Mouse (Mus musculus): ENCODE measurements around the gene Vars.
"Not testable (repeated sequence)": the region's sequence is repeated elsewhere in the genome, so short reads cannot be mapped to it uniquely, and the experiment has no call there.

Vars gene

DNA sequence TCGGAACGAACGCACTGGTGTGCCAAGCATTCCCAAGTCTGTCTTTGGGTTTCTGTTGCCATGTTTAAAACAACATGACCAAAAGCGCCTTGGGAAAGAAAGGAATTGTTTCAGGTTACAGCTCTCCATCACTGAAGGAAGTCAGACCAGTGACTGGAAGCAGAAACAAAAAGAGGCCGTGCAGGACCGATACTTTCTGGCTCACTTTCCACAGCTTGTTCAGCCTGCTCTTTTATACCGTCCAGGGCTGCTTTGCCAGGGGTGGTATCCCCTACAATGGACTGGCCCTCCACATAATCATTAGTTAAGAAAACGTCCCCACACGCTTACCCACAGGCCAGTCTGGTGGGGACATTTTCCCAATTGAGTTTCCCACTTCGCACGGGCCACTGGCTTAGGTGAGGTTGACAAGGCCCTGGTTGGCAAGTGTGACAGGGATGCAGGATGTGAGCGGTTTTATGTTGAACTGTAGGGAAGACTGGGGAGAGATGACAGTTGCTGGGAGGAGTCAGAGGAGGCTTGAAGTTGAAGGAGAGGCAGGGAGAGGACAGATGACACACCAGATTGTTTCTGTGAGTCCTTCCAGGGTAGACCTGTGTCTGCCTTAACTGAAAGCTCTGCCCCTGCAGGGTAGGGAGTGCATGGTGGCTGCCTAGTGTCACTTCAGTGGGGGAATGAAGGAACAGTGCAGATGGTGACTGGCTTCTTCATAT, 1.5 kb downstream of the Vars start:
- intact Hi-C loops (cut with DNase I), result no loop called here

DNA sequence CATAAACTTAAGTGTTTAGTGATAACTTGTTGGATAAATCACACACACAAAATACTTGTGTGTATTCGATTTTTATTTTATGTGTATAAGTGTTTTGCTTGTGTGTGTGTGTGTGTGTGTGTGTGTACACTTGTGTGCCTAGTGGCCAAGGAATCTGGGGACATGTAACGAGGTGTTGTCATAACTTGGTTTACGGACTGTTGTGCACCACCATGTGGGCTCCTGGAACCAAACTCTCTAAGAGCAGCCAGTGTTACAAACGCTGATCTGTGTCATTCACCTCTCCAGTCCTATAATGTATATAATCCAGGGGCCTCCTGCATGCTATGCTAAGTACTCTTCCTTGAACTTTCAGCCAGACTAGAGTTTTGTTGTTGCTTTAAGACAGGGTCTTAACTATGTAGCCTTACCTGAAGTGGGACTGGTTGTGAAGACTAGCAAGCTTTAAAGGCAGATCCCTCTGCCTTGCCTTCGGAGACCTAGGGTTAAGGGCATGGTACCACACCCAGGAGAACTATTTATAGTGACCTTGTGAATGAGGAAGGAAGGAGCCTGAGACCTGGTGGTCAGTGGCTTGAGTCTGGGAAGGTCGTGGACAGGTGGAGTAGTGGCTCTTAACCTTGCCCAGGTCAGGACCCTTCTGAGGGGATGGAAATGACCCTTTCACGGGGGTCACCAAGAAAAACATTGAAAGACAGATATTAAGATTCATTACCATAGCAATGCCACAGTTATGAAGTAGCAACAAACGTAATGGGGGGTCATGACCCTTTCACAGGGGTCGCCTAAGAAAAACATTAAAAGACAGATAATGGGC, 2.4 kb downstream of the Vars start:
- intact Hi-C loops (cut with DNase I), result no loop called here

DNA sequence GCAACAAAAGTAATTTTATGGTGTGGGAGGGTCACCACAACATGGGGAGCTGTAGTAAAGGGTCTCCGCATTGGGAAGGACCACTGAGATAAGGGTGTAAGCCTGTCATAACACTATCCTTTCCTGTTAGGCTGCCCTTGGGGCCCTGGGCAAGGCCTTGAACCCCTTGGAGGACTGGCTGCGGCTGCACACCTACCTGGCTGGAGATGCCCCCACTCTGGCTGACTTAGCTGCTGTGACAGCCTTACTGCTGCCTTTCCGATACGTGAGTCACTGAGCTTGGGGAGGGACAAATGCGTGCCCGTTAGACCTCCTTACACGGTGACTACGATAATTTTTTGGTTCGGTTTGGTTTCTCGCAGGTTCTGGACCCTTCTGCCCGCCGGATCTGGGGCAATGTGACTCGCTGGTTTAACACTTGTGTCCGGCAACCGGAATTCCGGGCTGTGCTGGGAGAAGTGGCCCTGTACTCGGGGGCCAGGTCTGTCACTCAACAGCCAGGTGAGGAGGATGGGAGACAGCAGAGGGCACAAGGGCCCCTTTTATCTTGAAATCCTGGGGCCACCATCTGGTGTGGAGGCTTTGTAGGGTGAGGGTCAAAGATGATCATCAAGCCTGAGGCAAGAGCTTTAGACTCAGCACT, 3.4 kb downstream of the Vars start:
- intact Hi-C loops (cut with DNase I), result no loop called here

DNA sequence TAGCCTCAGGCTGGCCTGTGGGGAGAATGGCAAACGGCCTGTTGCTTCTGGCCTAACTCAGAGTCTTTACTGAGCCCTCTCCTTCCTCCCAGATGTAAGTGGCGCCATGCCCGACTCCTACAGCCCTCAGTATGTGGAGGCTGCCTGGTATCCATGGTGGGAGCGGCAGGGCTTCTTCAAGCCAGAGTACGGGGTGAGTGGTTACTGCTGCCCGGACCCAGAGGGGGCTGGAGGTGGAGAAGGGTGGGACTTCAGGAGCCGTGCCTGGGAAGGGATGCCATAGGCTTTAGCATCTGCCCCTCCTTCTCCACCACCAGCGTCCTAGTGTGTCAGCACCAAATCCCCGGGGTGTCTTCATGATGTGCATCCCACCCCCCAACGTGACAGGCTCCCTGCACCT, 4.4 kb downstream of the Vars start:
- intact Hi-C loops (cut with DNase I), result no loop called here

DNA sequence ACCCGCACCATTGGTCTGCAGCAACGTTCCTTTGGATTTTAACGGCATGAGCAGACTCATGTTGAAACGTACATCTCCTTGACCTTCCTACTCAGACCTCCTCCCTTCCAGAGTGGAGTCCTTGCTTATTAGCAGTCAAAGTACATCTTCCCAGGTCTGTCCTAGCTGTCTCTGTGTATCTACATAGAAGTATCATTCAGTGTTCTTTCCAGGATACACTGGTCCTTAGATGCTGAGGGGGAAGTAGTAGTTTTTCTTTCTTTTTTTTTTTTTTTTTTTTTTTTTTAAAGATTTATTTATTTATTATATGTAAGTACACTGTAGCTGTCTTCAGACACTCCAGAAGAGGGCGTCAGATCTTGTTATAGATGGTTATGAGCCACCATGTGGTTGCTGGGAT, 5.1 kb downstream of the Vars start:
- intact Hi-C loops (cut with DNase I), result not testable (repeated sequence)

DNA sequence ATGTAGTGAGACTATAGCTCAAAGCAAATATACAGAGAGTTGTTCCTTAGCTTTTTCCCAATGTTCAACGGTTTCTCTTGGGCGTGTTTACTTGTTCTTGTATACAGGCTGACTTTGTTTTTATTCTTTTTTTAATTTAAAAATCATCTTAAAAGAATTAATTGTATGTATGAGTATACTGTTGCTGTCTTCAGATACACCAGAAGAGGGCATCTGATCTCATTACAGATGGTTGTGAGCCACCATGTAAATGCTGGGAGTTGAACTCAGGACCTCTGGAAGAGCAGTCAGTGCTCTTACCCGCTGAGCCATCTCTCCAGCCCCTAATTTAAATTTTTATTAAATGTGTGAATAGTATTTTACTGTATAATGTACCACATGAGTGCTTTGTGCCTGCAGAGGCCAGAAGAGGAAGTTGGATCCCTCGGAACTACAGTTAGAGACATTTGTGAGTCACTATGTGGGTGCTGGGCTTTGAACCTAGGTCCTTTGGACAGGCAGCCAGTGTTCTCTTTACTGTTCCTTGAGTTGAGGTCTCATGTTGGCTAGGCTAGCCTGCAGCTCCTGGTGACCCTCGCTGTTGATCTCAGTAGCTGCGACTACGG, 6.7 kb downstream of the Vars start:
- intact Hi-C loops (cut with DNase I), result no loop called here

DNA sequence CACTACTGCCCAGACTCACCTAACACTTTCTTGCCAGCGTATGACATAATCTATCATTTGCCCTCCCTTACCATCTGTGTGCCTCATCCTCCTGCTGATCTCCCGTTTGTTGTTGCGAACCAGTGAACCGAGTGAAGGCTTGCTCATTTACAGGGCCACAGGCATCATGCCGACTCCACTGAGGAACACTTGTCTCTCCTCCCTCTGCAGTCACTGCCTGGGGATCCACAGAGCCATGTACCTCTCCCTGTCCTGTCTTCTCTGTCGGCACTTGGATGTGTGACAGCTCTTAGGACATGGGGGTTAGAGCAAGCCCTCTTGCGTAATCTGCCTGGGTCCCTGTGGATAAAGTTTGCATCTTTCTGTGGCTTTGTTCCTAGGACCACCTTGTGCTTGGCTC, 8.8 kb downstream of the Vars start:
- intact Hi-C loops (cut with DNase I), result no loop called here

DNA sequence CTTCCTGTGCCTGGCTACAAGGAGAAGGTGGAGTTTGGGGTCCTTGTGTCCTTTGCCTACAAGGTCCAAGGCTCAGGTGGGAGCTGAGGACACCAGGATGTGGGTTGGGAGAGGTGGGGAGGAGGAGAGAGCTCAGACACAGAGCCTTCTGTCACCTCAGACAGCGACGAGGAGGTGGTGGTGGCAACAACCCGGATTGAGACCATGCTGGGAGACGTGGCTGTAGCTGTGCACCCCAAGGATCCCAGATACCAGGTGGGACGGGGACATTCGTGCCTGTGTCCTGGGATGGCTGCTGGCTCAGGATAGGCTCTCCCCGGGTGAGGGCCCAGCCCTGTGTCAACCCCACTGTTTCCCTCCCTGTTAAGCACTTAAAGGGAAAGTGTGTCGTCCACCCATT, 10.7 kb downstream of the Vars start:
- intact Hi-C loops (cut with DNase I), result no loop called here

DNA sequence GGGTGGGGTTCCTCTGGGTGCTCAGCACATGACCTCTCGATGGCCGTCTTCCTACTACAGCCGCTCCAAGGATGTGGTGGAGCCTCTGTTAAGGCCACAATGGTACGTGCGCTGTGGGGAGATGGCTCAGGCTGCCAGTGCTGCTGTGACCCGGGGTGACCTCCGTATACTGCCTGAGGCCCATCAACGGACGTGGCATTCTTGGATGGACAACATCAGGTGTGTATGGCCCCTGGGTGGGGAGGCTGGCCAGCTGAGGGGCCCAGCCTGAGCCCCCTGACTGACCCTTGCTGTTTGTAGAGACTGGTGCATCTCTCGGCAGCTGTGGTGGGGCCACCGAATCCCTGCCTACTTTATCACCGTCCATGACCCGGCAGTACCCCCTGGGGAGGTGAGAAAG, 11.6 kb downstream of the Vars start:
- intact Hi-C loops (cut with DNase I), result no loop called here

DNA sequence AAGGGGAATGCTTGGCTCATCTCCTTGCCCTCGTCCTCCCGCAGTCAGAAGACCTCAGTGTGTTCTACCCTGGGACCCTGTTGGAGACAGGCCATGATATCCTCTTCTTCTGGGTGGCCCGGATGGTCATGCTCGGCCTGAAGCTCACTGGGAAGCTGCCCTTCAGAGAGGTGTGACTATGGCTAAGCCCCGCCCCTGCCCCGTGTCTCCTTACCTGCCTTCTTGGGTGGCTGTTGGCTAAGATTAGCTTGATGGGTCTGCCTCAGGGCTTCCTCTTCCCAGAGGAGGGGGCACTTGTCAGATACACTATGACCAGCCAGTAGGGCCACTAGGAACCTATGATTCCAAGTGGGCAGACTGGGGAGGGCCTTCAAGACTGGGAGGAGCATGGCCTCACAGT, 12.4 kb downstream of the Vars start:
- intact Hi-C loops (cut with DNase I), result no loop called here

DNA sequence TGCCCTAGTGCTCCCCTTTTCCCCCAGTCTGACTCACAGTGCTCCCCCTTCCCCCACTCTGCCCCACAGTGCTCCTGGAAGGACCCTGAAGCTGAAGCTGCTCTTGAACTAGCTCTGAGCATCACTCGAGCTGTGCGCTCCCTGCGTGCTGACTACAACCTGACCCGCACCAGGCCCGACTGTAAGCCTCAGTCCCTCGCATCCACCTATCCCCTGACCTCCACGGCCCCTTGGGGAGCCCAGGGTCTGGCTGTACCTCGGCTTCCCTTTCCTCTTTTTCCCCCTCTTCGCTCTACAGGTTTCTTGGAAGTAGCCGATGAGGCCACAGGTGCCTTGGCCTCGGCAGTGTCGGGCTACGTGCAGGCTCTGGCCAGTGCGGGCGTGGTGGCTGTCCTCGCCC, 14.5 kb downstream of the Vars start:
- intact Hi-C loops (cut with DNase I), result no loop called here

DNA sequence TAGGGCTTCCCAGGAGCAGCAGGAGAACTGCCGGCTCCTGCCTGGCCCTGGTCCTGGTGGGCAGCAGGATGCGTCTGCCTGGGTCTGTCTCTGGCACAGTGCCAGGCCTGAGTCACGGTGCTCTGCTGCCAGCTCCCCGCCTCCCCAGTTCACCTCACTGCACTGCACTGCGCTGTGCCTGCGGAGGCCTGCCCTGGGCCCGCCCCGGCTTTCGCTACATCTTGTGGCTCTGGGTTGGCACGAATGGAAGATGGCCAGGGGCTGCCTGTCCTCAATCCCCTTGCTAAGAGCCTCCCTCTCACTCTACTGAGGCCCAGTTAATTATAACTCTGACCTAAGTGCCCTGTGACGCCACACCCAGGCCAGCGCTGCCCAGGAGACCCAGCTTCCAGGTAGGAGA, 15.6 kb downstream of the Vars start, which contains the start of gene Vwa7:
Gene Vwa7 (plus strand): TSS at position 204 of the 400 bp plus-strand sequence.
- intact Hi-C loops (cut with DNase I), result no loop called here

DNA sequence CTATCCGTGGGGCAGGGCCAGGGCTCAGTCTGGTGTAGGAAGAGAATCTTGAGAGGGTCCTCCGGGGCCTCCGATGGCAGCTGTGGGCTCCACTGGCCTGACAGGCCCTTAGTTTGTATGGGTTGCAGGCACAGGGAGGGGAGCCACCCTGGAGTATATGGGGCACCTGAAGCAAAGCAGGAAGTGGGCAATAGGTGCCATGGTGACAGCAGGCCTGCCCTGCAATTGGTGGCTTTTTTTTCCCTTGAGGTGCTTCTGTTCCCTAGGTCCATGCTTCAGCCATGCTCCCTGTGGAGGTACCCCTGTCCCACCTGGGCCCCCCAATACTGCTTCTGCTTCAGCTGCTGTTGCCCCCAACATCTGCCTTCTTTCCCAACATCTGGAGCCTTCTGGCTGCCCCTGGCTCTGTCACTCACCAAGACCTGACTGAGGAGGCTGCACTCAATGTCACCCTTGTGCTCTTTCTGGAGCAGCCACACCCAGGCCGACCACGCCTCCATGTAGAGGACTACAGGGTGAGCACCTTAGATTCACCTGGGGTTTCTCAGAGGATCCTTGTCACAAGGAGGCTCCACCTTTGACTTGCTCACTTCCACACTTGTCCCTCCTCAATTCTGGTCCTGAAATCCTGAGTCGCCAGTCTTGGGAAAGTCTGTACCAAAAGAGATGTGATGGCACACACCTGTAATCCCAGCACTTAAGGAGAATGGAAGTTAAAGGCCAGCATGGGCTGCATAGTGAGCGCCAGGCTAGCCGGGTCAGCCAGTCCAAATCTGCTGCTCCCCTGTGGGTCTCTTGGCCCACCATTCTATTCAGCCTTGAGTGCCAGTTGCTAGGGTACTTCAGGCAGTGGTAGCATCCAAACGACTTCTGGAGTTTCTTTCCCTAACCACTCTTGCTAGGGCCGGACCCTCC, 16.3 kb downstream of the Vars start:
- intact Hi-C loops (cut with DNase I), result no loop called here

DNA sequence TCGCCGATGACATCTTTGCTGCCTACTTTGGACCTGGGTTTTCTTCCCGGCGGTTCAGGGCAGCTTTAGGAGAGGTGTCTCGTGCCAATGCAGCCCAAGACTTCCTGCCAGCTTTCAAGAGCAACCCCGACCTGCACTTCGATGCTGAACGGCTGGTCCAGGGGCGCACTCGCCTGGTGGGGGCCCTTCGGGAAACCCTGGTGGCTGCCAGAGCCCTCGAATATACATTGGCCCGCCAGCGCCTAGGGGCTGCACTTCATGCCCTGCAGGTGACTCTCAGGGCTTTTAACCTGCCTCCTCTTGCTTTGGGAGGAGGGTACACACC, 16.9 kb downstream of the Vars start:
- intact Hi-C loops (cut with DNase I), result no loop called here

DNA sequence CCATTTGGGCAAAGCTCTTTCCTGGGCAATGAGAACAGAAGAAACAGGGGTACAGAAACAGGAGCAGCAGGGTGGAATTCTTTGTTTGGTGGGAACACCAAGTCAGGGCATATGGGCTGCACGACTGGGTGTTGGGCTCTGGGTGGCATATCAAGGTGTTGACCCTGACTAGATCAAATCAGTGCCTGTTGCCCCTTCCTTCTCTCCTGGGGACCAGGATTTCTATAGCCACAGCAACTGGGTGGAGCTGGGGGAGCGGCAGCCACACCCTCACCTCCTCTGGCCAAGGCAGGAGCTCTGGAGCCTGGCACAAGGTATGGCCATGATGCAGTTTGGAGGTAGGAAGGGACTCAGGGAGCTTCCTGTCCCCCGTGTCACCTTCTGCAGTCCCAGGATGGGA, 17.4 kb downstream of the Vars start:
- intact Hi-C loops (cut with DNase I), result no loop called here

DNA sequence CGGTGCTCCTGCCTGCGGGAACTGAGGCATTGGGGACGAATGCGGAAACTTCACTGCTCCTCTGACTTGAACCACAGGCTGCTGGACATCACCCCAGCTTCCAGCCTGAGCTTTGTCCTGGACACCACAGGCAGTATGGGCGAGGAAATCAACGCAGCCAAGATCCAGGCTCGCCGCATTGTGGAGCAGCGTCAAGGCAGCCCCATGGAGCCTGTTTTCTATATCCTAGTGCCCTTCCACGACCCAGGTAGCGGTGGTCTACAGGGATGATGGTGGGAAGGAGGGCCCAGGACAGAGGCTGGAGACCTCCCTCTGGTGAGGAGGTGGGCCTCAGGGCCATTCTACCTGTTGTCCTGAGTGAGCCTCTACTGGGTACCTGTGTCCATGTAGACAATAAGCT, 19.1 kb downstream of the Vars start:
- intact Hi-C loops (cut with DNase I), result loop anchor here (5.0 to 10.0 kb wide), 3 partner anchors 42 to 215 kb away; partner anchors contain the start of genes Atp6v1g2, Ly6g5c and Nfkbil1

DNA sequence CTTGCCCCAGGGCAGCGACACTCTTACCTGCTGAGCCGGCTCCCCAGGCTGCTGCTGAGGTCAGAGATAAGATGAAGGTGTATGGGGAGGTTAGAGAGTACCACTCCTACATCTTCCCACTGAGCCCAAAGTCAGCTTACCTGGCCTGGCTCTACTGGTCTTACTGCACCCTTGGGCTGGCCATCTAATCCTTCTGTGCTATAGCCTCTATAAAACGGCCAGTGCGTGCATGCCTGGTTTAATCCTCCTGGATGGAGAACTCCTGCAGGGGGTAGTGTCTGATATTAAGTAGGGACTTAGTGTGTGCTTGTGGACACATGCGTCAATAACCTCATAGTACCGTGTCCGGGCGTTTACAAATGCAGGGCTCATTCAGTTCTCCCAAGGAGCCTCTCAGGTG, 19.8 kb downstream of the Vars start:
- intact Hi-C loops (cut with DNase I), result loop anchor here (5.0 to 10.0 kb wide), 3 partner anchors 42 to 214 kb away; partner anchors contain the start of genes Atp6v1g2, Ly6g5c and Nfkbil1

DNA sequence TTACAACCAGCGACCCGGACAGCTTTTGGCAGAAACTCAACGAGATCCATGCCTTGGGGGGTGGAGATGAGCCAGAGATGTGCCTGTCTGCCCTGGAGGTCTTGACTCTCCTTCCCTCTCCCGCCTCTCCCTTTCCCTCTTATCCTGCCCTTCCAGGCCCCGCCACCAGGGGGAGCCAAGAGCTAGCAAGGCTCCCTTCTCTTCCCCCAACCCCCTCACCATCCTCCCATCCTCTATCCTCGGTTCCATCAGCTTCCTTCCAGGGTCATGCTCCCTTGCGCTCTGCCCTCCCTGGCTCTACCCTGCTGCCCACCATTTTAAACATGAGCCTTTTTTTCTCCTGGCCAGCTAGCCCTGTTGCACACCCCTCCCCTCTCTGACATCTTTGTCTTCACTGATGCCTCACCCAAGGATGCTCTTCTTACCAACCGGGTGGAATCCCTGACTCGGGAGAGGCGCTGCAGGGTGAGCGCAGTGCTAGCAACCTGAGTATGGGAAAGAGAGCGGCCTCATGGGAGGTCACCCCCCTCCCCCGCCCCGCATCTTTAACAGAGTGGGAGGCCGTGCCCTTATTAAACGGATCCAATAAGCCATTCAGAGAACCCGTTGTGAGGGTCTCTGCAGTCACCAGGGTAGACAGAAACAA, 20.5 kb downstream of the Vars start:
- intact Hi-C loops (cut with DNase I), result loop anchor here (5.0 to 10.0 kb wide), 3 partner anchors 41 to 214 kb away; partner anchors contain the start of genes Atp6v1g2, Ly6g5c and Nfkbil1

DNA sequence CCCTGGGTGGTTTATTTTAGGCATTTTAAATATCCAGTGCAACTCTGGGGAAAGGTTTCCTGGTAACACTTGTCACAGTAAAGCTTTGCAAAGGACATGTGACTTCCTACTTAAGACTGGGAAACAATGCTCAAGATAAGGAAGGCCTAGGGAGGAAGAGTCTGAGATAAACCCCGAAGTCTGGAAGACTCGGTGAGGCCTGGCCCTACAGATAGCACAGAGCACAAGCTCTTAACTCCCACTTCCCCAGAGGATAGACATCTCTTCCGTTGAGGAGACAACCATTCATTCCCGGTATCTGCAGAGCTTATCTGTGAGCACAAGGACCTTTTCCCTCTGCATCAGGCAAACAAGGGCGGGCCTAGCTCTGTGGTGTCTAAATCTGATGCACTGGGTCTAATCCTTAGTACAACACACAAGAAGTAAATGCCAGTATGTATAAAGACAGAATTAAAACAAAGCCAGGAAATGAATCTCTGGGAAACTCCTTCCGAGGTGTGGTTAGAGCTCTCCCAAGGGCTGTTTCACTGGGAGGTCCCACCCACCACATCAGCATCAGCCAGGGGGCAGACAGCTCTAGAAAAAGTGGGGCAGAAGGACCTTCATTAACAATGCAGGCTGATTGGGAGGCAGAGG, 21.2 kb downstream of the Vars start:
- intact Hi-C loops (cut with DNase I), result loop anchor here (5.0 to 10.0 kb wide), 3 partner anchors 40 to 213 kb away; partner anchors contain the start of genes Atp6v1g2, Ly6g5c and Nfkbil1
